Mouse (Mus musculus) olfactory bulb, adult 2 months (tissue): Measurements from ENCODE around the gene Akr1a1. TPM values are rescaled to one million over a fixed set of nuclear protein-coding genes. Genes with fewer than 3 reads are reported as not detected.
A peak's percentile ranks its signal among the peaks of the same experiment; 100 is the strongest.
"Not testable (repeated sequence)": the region's sequence is repeated elsewhere in the genome, so short reads cannot be mapped to it uniquely, and the experiment has no call there.

ENCODE experiments used
- H3K27ac ChIP-seq: fragments of 200-500 bp; 2 replicates; pipeline ENCODE4 v1.5.1; 2012; ENCODE audit warnings: low read depth, low read length; ENCODE audit not compliant: insufficient read depth
- H3K4me1 ChIP-seq: fragments of 200-500 bp; 2 replicates; pipeline ENCODE4 v1.6.1; 2012; ENCODE audit warnings: low read length; ENCODE audit not compliant: control insufficient read depth, insufficient read depth
- H3K4me3 ChIP-seq: fragments of 200-500 bp; 2 replicates; pipeline ENCODE4 v1.5.1; 2012; ENCODE audit warnings: mild to moderate bottlenecking, low read depth, low read length, moderate library complexity; ENCODE audit not compliant: insufficient read depth
- CTCF ChIP-seq: fragments of 200-500 bp; IDR thresholded peaks from 2 replicates; pipeline ENCODE4 v1.5.1; 2012; ENCODE audit warnings: low read depth, mild to moderate bottlenecking, low read length, moderate library complexity; ENCODE audit not compliant: insufficient read depth
- POLR2A ChIP-seq: fragments of 200-500 bp; IDR thresholded peaks from 2 replicates; pipeline ENCODE4 v1.6.1; 2012; ENCODE audit warnings: mild to moderate bottlenecking, low read depth, low read length, moderate library complexity; ENCODE audit not compliant: insufficient read depth
- WGBS: fragments of 180-500 bp; shearing (Covaris S2); methylation state at CpG from one replicate; pipeline ENCODE4 v1.1.7; 2018; 5-methylcytosine and 5-hydroxymethylcytosine counted together
- polyA plus RNA-seq: library from polyadenylated mRNA; stranded (reverse); fragments of >200 nt; gene quantifications from 2 replicates; pipeline ENCODE4 v1.2.4, GENCODE M21; 2012; ENCODE audit warnings: low replicate concordance; ENCODE audit not compliant: missing spikeins, insufficient read depth, insufficient read length

Akr1a1 gene
- polyA plus RNA-seq, 1 experiment = not detected

DNA sequence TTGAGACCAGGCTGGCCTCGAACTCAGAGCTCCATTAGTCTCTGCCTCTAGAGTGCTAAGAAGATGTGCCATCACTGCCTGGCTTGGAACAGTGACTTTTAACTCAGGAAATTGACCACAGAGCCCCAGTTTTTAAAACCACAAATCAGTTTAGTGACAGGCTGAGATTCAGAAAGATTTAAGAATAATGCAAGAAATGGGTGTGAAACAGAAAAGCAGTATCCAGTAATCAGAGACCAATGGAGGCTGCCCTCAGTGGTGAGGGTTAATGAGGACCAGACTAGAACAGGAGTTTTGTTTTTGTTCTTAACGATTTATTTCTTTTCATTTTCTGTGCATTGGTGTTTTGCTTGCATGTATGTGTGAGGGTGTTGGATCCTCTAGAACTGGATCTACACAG lies 33.2 kb upstream of the Akr1a1 start:
- no peak for TF ChIP-seq CTCF
- TF ChIP-seq POLR2A = no peak
- Histone ChIP-seq H3K4me3 (no peak overlapping the region), H3K4me1 (no peaks in the 10 kb centered on the region), H3K27ac (peak overlapping the region; percentile 83)
- WGBS = 71% methylated on average over 2 of the region's 2 CpGs

GRCm38 (mm10) chr4:116683957-116684356 lies 32.5 kb upstream of the Akr1a1 start:
- TF ChIP-seq CTCF = no peak
- no peak for TF ChIP-seq POLR2A
- WGBS = 92% methylated on average over 4 of the region's 4 CpGs
- Histone ChIP-seq H3K4me3 (no peak overlapping the region), H3K4me1 (no peaks in the 10 kb centered on the region), H3K27ac (no peak overlapping the region)

DNA sequence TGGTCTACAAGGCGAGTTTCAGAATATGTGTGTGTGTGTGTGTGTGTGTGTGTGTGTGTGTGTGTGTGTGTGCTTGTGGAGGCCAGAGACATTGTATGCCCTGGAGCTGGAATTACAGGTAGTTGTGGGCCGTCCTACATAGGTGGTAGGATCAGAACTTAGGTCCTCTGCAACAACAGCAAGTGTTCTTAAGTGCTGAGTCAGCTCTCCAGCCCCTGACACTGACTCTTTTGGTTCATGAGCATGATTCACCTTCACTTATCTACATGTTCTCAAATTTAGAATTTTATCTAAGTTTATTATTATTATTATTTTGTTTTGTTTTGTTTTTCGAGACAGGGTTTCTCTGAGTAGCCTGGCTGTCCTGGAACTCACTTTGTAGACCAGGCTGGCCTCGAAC lies 29.0 kb upstream of the Akr1a1 start:
- H3K4me3 ChIP-seq, H3K4me1 ChIP-seq, H3K27ac ChIP-seq: not testable (repeated sequence)
- 92% methylated on average over 4 of the region's 4 CpGs for WGBS

DNA sequence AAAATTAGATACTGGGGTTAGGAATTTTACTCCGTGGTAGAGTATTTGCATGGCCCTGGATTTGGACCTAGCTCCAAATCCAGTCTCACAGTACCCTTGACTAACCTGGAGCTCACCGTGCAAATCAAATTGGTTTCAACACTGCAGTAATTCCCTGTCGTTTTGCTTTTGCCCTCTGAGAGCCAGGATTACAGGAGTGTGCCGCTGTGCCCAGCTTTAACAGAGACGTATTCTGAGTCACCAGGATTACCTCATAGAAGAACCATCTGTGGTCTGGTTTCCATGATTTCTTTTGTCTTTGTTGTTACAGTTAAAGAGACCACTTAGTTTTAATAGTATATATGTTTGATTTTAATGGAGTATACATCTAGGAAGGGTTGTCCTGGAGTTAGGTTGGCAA lies 27.7 kb upstream of the Akr1a1 start:
- no peak overlapping the region for H3K4me3 ChIP-seq
- TF ChIP-seq POLR2A = no peak
- no peak for TF ChIP-seq CTCF
- 56% methylated on average over 5 of the region's 5 CpGs for WGBS
- H3K27ac ChIP-seq = no peak overlapping the region
- no peaks in the 10 kb centered on the region for H3K4me1 ChIP-seq

DNA sequence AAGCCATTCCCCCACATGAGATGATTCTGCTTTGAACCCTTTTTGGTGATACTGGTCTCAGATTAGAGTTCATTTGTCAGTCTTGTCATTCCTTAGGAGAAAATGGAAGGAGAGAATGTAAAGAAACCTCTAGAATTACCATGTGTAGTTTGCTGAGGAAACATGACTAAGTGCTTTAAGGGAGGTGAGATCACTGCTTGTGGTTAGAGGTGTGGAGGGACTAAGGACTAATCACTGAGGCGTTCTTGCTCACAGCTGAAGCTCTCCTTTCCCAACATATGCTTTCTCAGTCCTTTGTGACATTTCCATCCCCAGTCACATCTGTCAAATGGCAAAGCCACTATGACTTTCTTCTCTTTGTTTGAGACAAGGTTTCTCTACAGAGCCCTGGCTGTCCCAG lies 26.3 kb upstream of the Akr1a1 start:
- Histone ChIP-seq H3K27ac (no peak overlapping the region), H3K4me1 (no peaks in the 10 kb centered on the region), H3K4me3 (no peak overlapping the region)
- WGBS = 87% methylated on average over 1 of the region's 1 CpGs
- TF ChIP-seq CTCF (no peak), POLR2A (no peak)

DNA sequence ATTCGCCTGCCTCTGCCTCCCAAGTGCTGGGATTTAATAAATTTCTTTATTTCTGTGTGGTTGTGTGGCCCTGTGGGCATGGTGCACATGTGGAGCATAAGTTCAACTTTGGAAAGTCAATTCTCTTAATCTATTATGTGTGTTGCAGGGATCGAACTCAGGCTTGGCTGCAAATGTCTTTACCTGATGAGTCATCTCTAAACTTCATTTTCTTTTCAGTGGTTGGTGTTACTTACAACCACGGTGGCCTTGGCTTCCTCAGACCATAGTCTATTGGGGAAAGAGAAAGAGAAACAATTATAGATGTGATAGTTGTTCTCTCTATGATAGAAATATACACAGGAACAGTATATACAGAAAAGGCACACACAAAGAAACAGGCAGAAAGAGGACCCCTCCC lies 24.5 kb upstream of the Akr1a1 start:
- H3K4me1 ChIP-seq = no peaks in the 10 kb centered on the region
- WGBS = 88% methylated on average over 3 of the region's 3 CpGs
- no peak overlapping the region for H3K4me3 ChIP-seq
- no peak overlapping the region for H3K27ac ChIP-seq
- TF ChIP-seq POLR2A = no peak
- TF ChIP-seq CTCF = no peak

DNA sequence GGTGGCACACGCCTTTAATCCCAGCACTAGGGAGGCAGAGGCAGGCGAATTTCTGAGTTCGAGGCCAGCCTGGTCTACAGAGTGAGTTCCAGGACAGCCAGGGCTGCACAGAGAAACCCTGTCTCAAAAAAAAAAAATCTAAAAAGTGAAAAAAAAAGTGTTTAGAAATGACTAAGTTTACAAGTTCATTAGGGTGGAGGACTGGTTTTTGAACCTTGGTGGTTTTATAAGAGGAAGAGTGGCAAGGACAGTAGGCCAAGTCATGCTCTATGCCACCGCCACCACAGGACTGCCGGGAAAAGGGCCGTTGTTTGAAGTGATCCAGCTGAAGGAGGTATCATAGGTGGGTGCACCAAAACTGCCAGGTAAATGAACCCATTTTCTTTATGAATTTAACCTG lies 23.3 kb upstream of the Akr1a1 start:
- WGBS = 94% methylated on average over 6 of the region's 6 CpGs

DNA sequence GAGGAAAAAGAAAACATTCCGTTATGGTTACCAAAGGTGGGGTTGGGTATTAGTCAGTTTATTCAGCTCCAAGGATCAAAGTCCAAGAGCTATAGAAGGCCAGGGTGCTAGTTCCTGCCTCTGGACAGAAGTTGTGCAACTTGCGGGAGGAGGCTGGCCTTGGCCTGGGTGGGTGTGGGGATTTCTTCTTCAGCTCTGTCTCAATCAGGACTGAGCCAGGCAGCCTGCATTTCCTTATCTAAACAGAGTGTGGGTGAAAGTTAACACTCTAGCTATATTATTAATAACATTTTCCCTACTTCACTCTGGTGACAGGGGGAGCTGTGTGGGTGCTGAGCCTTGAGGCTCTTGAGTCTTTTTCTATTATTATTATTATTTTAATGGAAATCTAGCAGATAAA lies 21.3 kb upstream of the Akr1a1 start:
- 77% methylated on average over 2 of the region's 2 CpGs for WGBS
- TF ChIP-seq CTCF = no peak
- H3K27ac ChIP-seq = no peak overlapping the region
- H3K4me1 ChIP-seq = no peaks in the 10 kb centered on the region
- no peak overlapping the region for H3K4me3 ChIP-seq

More for the DNA sequence above, 23.3 kb upstream of the Akr1a1 start:
- not testable (repeated sequence) for H3K4me3 ChIP-seq, H3K27ac ChIP-seq, H3K4me1 ChIP-seq

GRCm38 (mm10) chr4:116669291-116669690 lies 17.8 kb upstream of the Akr1a1 start:
- H3K4me1 ChIP-seq = no peaks in the 10 kb centered on the region
- TF ChIP-seq CTCF = no peak
- TF ChIP-seq POLR2A = no peak
- 71% methylated on average over 2 of the region's 2 CpGs for WGBS
- H3K4me3 ChIP-seq = no peak overlapping the region
- no peak overlapping the region for H3K27ac ChIP-seq

GRCm38 (mm10) chr4:116668145-116668544 lies 16.7 kb upstream of the Akr1a1 start:
- no peak overlapping the region for H3K27ac ChIP-seq
- WGBS = 52% methylated on average over 3 of the region's 3 CpGs
- H3K4me1 ChIP-seq = no peaks in the 10 kb centered on the region
- no peak overlapping the region for H3K4me3 ChIP-seq
- TF ChIP-seq CTCF (no peak), POLR2A (no peak)
